Mouse (Mus musculus): Measurements from ENCODE around the gene Cirbp. TPM values are rescaled to one million over a fixed set of nuclear protein-coding genes. Genes with fewer than 3 reads are reported as not detected.
A peak's percentile ranks its signal among the peaks of the same experiment; 100 is the strongest.

Gene Cirbp
- 162 and 200 TPM in 2 replicates for polyA plus RNA-seq (2012; rRNA removed)

GRCm38 (mm10) chr10:80165392-80166128 is at the start of gene Cirbp:
Gene Cirbp (plus strand): TSS chr10:80165985.
- H3K4me3 ChIP-seq (replicated peaks; ENCODE audit: extremely low read depth, low read depth, low read length) = peak within 1 kb of the TSS; percentile 48
- DNase-seq = no peak
- peaks cover 22% of the 10 kb centered on the region for H3K4me1 ChIP-seq (ENCODE audit: control insufficient read depth, insufficient read depth, low read length)
- WGBS = 28% methylated on average over 20 of the region's 20 CpGs
- TF ChIP-seq POLR2A (IDR thresholded peaks at IDR 0.05; ENCODE audit: borderline replicate concordance, extremely low read depth, low read depth, low read length) = no peak
- no peak for TF ChIP-seq CTCF (IDR thresholded peaks at IDR 0.05; ENCODE audit: insufficient read depth, low read length)

- TF ChIP-seq POLR2A (IDR thresholded peaks at IDR 0.05; ENCODE audit: borderline replicate concordance, extremely low read depth, low read depth, low read length) (no peak), CTCF (IDR thresholded peaks at IDR 0.05; ENCODE audit: insufficient read depth, low read length) (no peak)
- Histone ChIP-seq H3K4me1 (ENCODE audit: control insufficient read depth, insufficient read depth, low read length) (peaks cover 13% of the 10 kb centered on the region), H3K4me3 (replicated peaks; ENCODE audit: extremely low read depth, low read depth, low read length) (peak overlapping the region; percentile 83)
- WGBS = 1% methylated on average over 27 of the region's 27 CpGs
- DNase-seq = peak; percentile 59
Observed at GRCm38 (mm10) chr10:80116563-80116926, 49.2 kb upstream of the Cirbp start.

GRCm38 (mm10) chr10:80116927-80117691 is 48.7 kb upstream of the Cirbp start:
- Histone ChIP-seq H3K4me3 (replicated peaks; ENCODE audit: extremely low read depth, low read depth, low read length) (peak overlapping the region; percentile 83), H3K4me1 (ENCODE audit: control insufficient read depth, insufficient read depth, low read length) (peaks cover 13% of the 10 kb centered on the region)
- DNase-seq = peak; percentile 60
- WGBS = 1% methylated on average over 30 of the region's 30 CpGs
- TF ChIP-seq CTCF (IDR thresholded peaks at IDR 0.05; ENCODE audit: insufficient read depth, low read length) (no peak), POLR2A (IDR thresholded peaks at IDR 0.05; ENCODE audit: borderline replicate concordance, extremely low read depth, low read depth, low read length) (peak; percentile 57; the same call in 1 of the 2 replicates)

GRCm38 (mm10) chr10:80117736-80118135 is 48.0 kb upstream of the Cirbp start:
- WGBS = 29% methylated on average over 1 of the region's 1 CpGs
- no peak for TF ChIP-seq POLR2A (IDR thresholded peaks at IDR 0.05; ENCODE audit: borderline replicate concordance, extremely low read depth, low read depth, low read length)
- no peak for TF ChIP-seq CTCF (IDR thresholded peaks at IDR 0.05; ENCODE audit: insufficient read depth, low read length)
- DNase-seq = no peak
- Histone ChIP-seq H3K4me1 (ENCODE audit: control insufficient read depth, insufficient read depth, low read length) (peaks cover 13% of the 10 kb centered on the region), H3K4me3 (replicated peaks; ENCODE audit: extremely low read depth, low read depth, low read length) (no peak overlapping the region)

- no peak for DNase-seq
- no peak overlapping the region for H3K4me3 ChIP-seq (replicated peaks; ENCODE audit: extremely low read depth, low read depth, low read length)
- peaks cover 13% of the 10 kb centered on the region for H3K4me1 ChIP-seq (ENCODE audit: control insufficient read depth, insufficient read depth, low read length)
- WGBS = 59% methylated on average over 6 of the region's 6 CpGs
- TF ChIP-seq CTCF (IDR thresholded peaks at IDR 0.05; ENCODE audit: insufficient read depth, low read length) (no peak), POLR2A (IDR thresholded peaks at IDR 0.05; ENCODE audit: borderline replicate concordance, extremely low read depth, low read depth, low read length) (no peak)
Observed at GRCm38 (mm10) chr10:80118552-80118951, 47.2 kb upstream of the Cirbp start.

GRCm38 (mm10) chr10:80120146-80120545 is 45.6 kb upstream of the Cirbp start:
- no peak for TF ChIP-seq POLR2A (IDR thresholded peaks at IDR 0.05; ENCODE audit: borderline replicate concordance, extremely low read depth, low read depth, low read length)
- TF ChIP-seq CTCF (IDR thresholded peaks at IDR 0.05; ENCODE audit: insufficient read depth, low read length) = no peak
- DNase-seq = no peak
- H3K4me1 ChIP-seq (ENCODE audit: control insufficient read depth, insufficient read depth, low read length) = peaks cover 13% of the 10 kb centered on the region
- no peak overlapping the region for H3K4me3 ChIP-seq (replicated peaks; ENCODE audit: extremely low read depth, low read depth, low read length)
- 63% methylated on average over 2 of the region's 2 CpGs for WGBS

- Histone ChIP-seq H3K4me1 (ENCODE audit: control insufficient read depth, insufficient read depth, low read length) (peaks cover 13% of the 10 kb centered on the region), H3K4me3 (replicated peaks; ENCODE audit: extremely low read depth, low read depth, low read length) (no peak overlapping the region)
- DNase-seq = no peak
- TF ChIP-seq POLR2A (IDR thresholded peaks at IDR 0.05; ENCODE audit: borderline replicate concordance, extremely low read depth, low read depth, low read length) (no peak), CTCF (IDR thresholded peaks at IDR 0.05; ENCODE audit: insufficient read depth, low read length) (no peak)
- WGBS = 73% methylated on average over 2 of the region's 2 CpGs
Observed at GRCm38 (mm10) chr10:80121639-80122038, 44.1 kb upstream of the Cirbp start.

GRCm38 (mm10) chr10:80123932-80124562 is 41.7 kb upstream of the Cirbp start:
- Histone ChIP-seq H3K4me1 (ENCODE audit: control insufficient read depth, insufficient read depth, low read length) (no peaks in the 10 kb centered on the region), H3K4me3 (replicated peaks; ENCODE audit: extremely low read depth, low read depth, low read length) (no peak overlapping the region)
- 82% methylated on average over 9 of the region's 9 CpGs for WGBS
- TF ChIP-seq CTCF (IDR thresholded peaks at IDR 0.05; ENCODE audit: insufficient read depth, low read length) (no peak), POLR2A (IDR thresholded peaks at IDR 0.05; ENCODE audit: borderline replicate concordance, extremely low read depth, low read depth, low read length) (no peak)
- DNase-seq = no peak

- H3K4me1 ChIP-seq (ENCODE audit: control insufficient read depth, insufficient read depth, low read length) = no peaks in the 10 kb centered on the region
- WGBS = 95% methylated on average over 8 of the region's 8 CpGs
- no peak for TF ChIP-seq CTCF (IDR thresholded peaks at IDR 0.05; ENCODE audit: insufficient read depth, low read length)
- no peak for TF ChIP-seq POLR2A (IDR thresholded peaks at IDR 0.05; ENCODE audit: borderline replicate concordance, extremely low read depth, low read depth, low read length)
- DNase-seq = no peak
- H3K4me3 ChIP-seq (replicated peaks; ENCODE audit: extremely low read depth, low read depth, low read length) = no peak overlapping the region
Observed at GRCm38 (mm10) chr10:80127920-80128319, 37.9 kb upstream of the Cirbp start.
